Mouse (Mus musculus) cerebellum, adult 18-20 months (tissue): ENCODE results near the gene Brd7.

Experiments used
- DNase-seq, 2 experiments: peaks; one replicate each; pipeline ENCODE4 v3.0.0; 2021

The Brd7 gene

DNA sequence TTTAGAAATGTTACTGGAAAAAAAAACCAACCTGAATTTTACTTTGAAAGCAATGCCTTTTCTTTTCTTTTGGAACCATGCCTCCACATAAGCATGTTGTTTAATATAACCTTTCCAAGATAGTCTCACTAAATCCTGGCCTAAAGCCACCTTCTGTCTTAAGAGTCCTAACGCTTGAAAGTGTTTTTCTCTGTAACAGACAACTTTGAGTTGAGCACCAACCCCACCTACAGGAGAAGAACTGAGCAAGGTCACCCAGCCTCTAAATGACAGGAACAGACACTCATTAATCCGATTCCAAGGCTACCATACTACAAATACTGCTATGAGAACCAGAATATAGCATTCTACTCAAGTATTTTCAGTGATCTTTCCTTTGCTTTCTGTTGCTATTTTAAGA lies 12.9 kb downstream of the Brd7 start:
- DNase-seq = no peak

- no peak for DNase-seq
These were observed 20.0 kb downstream of the Brd7 start for GRCm38 (mm10) chr8:88342026-88342425.

GRCm38 (mm10) chr8:88339887-88340695 lies 21.9 kb downstream of the Brd7 start:
- no peak for DNase-seq

GRCm38 (mm10) chr8:88339221-88339620 lies 22.8 kb downstream of the Brd7 start:
- DNase-seq = peak; percentile 36 to 41

DNA sequence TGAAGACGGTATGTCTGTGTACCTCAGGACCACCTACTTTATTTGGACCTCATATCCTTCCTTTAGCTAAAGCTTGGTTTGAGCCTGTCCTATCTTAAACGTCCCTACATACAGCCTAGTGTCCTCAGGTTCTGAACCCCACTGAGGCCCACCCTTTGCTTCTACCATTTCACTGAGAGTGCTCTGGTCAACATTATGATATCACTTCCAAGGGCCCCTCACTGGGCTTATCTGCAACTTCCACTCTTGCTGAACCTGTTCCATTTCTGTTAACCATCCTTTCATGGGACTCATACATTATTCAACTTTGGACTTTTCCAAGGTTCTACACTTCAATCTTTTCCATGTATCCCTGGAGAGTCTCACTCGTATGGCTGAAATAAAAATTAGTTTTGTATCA lies 27.0 kb downstream of the Brd7 start:
- DNase-seq = no peak

DNA sequence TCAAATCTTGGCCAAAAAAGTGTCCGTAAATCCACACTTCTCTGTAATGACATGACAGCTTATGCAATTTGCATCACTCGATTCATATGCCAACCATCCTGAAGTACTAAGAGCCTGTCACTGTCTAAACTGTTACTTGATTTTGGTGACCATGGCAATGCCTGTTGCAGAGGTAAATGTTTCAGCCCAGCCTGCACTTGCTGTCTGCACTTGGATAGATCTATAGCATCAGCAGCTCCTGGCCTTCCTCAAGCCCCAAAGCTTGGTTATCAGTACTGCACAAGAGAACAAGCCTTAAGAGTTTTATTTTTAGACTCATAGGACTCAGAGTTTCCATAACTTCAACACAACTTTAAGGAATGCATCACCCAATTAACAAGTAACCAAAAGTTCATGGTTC lies 27.6 kb downstream of the Brd7 start:
- no peak for DNase-seq

GRCm38 (mm10) chr8:88330816-88331215 lies 31.2 kb downstream of the Brd7 start:
- DNase-seq = no peak

DNA sequence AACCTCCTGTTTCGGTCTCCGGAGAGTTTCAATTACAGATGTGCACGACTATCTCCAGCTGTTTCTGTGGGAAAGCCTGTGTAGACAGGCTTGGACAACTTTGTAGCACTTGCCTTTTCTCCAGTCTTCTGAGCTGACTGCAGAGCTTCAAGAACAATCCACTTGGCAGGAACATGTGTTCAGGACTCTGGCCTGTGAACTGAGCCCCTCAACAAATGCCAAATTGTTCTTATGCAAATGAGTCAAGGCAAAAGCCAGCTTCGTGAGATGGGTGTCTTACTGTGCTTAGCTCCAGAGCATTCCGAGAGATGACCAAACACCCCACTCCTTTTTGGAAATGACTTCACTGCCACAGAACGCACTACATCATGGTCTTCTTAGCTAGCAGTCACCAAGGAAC lies 33.3 kb downstream of the Brd7 start:
- DNase-seq = no peak

DNA sequence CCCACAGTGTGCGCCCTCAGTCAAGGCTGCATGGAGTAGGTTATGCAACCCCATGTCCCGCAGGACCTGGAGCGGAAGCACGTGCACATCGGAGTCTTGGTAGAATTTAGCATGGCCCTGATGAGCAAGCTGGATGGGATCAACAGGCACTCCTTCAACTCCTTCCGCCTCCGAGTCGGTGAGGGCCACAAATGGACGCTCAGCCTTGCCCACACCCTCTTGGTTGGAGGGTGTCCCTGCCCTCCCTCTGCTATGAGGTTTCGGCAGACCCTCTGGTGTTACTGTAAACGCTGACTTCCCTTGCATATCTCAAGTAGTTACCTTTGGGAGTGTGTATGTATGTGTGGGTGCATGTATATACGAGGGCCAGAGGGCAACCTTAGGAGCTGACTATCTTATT lies 35.7 kb downstream of the Brd7 start:
- DNase-seq = no peak

DNA sequence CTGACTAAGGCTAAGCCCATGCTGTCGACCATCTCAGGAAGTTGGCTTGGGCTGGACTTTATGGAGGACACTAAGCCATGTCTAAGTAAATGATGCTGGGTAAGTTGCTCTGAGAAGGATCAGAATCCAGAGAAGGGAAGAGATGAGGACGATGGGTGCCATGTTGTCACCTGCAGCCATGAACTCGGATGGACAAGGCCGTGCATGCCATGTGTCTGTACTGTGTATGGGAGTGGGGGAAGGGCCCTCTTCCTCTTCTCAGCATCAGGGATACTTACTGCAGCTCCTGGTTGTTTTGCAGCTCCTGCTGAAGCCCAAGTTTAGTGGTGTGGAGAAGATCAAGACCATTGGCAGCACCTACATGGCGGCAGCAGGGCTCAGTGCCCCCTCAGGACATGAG lies 36.2 kb downstream of the Brd7 start:
- DNase-seq = no peak

DNA sequence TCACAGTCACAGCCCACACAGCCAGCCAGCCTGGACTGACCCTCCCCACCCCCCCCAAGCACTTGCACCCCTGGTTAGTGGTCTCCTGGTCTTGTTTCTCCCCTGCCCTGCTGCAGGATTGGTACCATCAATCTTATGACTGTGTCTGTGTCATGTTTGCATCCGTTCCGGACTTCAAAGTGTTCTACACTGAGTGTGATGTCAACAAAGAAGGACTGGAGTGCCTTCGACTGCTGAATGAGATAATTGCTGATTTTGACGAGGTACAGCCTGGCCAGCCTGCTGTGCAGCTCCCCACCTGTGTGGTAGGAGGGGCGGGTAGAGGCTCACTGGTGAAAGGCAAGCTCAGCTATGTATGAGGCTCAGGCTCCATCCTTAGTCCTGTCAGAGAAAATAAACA lies 36.7 kb downstream of the Brd7 start:
- no peak for DNase-seq

GRCm38 (mm10) chr8:88324760-88325159 lies 37.2 kb downstream of the Brd7 start:
- DNase-seq = no peak

- DNase-seq = no peak
These were observed 38.5 kb downstream of the Brd7 start for GRCm38 (mm10) chr8:88323523-88323922.

- DNase-seq = no peak
These were observed 40.6 kb downstream of the Brd7 start for GRCm38 (mm10) chr8:88321387-88321786.

DNA sequence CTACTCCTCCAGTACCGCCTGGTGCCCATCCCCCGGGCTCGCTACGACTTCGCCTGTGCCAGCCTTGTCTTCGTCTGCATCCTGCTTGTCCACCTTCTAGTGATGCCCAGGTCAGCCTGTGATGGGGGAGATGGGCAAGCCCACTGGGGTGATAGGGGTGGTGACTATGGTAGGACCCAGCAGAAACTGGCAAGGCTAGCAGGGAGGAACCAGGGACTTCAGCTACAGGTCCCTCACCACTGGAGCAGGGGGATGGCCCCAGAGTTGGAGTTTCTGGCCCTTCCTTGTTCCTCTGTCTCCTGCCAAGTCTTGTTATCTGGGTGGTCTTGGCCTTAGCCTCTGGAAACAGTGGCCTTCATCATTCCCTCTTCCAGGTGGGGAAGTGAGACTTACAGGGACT lies 41.9 kb downstream of the Brd7 start:
- no peak for DNase-seq

DNA sequence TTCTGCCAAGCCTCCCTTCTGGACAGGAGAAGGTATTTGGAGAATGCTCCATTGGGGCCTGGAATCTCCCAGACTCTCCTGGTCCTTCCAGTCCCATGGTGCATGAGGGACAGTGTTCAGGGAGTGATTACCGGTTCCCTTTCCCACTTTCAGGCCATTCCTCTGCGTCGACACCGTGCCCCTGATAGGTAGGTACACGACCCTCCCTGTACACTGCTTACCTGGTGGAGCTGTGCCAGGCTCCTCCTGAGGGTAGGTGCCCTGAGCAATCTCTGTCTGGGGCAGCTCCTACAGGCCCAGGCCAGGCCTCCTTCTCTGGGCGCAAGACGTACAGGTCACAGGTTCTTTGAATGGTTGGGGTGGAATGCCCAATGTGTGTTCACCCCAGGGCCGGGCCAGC lies 43.8 kb downstream of the Brd7 start:
- no peak for DNase-seq

- no peak for DNase-seq
These were observed 44.7 kb downstream of the Brd7 start for GRCm38 (mm10) chr8:88317341-88317740.

DNA sequence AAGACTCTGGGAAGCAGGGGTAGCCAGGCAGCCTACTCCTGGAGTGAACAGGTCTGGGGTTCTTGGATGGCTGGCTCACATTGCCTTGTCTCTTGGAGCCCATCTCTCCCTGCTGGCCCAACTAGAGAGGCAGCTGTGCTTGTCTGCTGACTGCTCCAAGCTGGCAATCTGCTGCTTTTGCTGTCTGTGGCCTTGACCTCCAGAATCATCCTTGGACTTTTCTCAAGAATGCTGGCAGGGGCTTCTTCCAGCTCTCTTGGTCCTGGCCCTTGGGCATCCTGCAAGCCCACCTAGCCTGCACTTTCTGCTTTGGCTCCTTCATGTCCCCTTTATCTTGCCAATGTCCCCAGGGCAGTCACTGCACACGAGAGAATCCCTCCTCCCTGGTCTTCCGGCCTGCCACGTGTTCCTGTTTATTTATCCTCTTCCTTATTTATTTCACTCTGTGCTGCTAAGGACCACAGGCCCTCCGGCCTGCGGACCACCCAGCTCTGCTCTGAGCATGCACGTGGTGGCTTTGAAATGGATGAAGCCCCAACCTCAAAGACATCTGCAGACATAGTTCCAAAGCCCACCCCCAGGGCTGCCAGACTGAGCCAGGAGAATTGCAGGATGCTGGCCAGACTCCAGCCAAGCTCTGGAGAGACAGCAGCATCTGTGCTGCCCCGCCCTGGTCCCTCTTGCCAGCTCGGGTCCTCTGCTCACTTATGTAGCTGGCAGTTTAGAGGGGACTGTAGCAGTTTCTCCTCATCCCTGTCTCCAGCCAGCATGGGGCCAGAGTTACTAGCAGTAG lies 45.7 kb downstream of the Brd7 start:
- no peak for DNase-seq

DNA sequence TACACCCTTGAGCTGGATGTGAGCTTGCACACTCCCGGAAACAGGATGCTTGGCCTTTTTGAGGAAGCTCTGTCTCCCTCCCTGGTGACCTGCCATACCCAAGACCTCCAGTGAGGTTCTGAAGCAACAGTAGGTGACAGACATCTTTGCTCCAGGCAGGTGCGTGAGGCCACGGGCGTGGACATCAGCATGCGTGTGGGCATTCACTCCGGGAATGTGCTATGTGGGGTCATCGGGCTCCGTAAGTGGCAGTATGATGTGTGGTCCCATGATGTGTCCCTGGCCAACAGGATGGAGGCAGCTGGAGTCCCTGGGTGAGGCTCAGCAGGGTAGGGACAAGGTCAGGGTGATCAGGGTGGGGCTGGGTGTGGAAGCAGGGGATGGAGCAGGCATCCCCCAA lies 46.7 kb downstream of the Brd7 start:
- DNase-seq = no peak

DNA sequence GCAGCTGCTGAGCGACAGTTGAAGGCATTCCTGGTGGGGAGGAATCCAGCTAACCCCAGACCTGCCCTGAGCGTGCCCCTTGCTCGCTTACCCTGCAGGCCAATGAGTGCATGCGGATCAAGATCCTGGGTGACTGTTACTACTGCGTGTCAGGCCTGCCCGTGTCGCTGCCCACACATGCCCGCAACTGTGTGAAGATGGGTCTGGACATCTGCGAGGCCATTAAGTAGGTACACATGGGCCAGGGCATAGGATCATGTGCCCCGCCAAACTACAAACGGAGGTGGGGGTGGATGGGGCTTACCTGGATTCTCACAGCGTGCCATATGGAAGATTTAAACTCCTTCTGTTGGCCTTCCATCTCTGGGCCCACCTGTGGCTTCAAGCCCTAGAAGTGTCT lies 48.0 kb downstream of the Brd7 start:
- peak; percentile 26 to 38 for DNase-seq

GRCm38 (mm10) chr8:88312966-88313365 lies 49.0 kb downstream of the Brd7 start:
- peak in 1 of 2 experiments; percentile 38 for DNase-seq

DNA sequence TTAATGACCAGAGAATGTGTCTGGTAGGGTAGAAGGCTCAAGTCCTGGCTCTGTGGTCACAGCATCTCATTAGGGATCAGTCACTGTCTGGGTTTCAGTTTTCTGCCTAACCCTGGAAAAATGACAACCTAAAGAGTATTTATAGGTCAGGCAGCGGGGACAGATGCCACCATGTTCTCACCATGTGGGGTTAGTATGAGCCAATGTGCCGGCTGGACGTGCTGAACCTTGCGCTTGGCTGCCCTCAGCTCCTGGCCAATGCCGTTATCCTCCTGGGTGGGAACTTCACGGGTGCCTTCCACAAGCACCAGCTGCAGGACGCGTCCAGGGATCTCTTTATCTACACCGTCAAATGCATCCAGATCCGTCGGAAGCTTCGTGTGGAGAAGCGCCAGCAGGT lies 51.7 kb downstream of the Brd7 start:
- no peak for DNase-seq

- no peak for DNase-seq
These were observed 52.1 kb downstream of the Brd7 start for GRCm38 (mm10) chr8:88309881-88310280.

- DNase-seq = no peak
These were observed 52.6 kb downstream of the Brd7 start for GRCm38 (mm10) chr8:88309274-88309873.
